Mouse (Mus musculus) lung, embryonic 14.5 days (tissue): ENCODE data around the gene Prkn. TPM values are rescaled to one million over a fixed set of nuclear protein-coding genes. Genes with fewer than 3 reads are reported as not detected.
"Not testable (repeated sequence)": the region's sequence is repeated elsewhere in the genome, so short reads cannot be mapped to it uniquely, and the experiment has no call there.

ENCODE experiments used
- ATAC-seq: fragments of 200-750 bp; cut with Nextera tagmentation; 2 replicates; pipeline ENCODE4 v1.8.0; 2017; ENCODE audit warnings: mild to moderate bottlenecking, moderate TSS enrichment, moderate library complexity; ENCODE audit not compliant: insufficient read depth
- DNase-seq: peaks from one replicate; pipeline ENCODE4 v3.0.0-alpha.2; 2015
- H3K27ac ChIP-seq: fragments of 300-500 bp; sonication (generic); 2 replicates; pipeline ENCODE4 v1.5.1; 2014; ENCODE audit warnings: low read depth, mild to moderate bottlenecking, moderate library complexity
- H3K27me3 ChIP-seq: fragments of 300-500 bp; sonication (generic); 2 replicates; pipeline ENCODE4 v1.6.1; 2014; ENCODE audit warnings: low read length, control low read depth; ENCODE audit not compliant: insufficient read depth
- H3K36me3 ChIP-seq: fragments of 300-500 bp; sonication (generic); 2 replicates; pipeline ENCODE4 v1.6.1; 2014; ENCODE audit warnings: control low read depth; ENCODE audit not compliant: insufficient read depth
- H3K4me1 ChIP-seq: fragments of 300-500 bp; sonication (generic); 2 replicates; pipeline ENCODE4 v1.6.1; 2014; ENCODE audit warnings: antibody characterized with exemption, control low read depth; ENCODE audit not compliant: insufficient read depth
- H3K4me2 ChIP-seq: fragments of 300-500 bp; sonication (generic); 2 replicates; pipeline ENCODE4 v1.6.1; 2014; ENCODE audit warnings: mild to moderate bottlenecking
- H3K4me3 ChIP-seq: fragments of 300-500 bp; sonication (generic); 2 replicates; pipeline ENCODE4 v1.5.1; 2014; ENCODE audit warnings: low read depth, low read length
- H3K9ac ChIP-seq: fragments of 300-500 bp; sonication (generic); 2 replicates; pipeline ENCODE4 v1.6.1; 2014
- H3K9me3 ChIP-seq: fragments of 300-500 bp; sonication (generic); 2 replicates; pipeline ENCODE4 v1.6.1; 2016; ENCODE audit warnings: low read depth, low read length, control low read depth
- CTCF ChIP-seq: IDR thresholded peaks from 2 replicates; pipeline ENCODE4 v1.5.1; 2016; ENCODE audit warnings: antibody characterized with exemption, low read depth
- WGBS: fragments of 180-500 bp; shearing (Covaris S2); extraction: QIAGEN DNeasy Blood & Tissue Kit; methylation state at CpG from one replicate; pipeline ENCODE4 v1.1.7; 2014; 5-methylcytosine and 5-hydroxymethylcytosine counted together
- polyA plus RNA-seq: library from polyadenylated mRNA; unstranded; fragments of >200 nt; fragmentation: Nextera tagmentation; extraction: Ambion mirVana; gene quantifications from 2 replicates; pipeline ENCODE4 v1.2.1, GENCODE M21; 2014

The Prkn gene
- polyA plus RNA-seq, 1 experiment from 2014 or later, result 1.0 TPM

DNA sequence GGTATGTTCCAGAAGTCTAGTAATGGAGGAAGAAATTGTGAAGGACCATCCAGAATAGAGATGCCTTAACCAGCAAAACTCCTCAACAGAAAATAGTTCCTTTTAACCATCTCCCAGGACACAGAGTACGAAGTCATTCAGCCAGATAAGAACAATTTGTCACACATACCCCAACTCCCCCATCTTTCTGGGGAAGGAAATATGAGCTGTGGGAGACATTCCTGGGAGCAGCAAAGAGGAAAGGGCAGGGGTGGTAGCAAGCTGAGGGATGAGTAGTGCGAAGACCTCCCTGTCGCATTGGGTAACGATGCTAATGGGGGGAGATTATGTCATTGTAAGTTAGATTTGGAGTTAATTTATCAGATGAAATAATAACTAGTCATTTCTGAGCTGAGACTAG lies 348.3 kb downstream of the Prkn start:
- Histone ChIP-seq H3K4me1 (no peaks in the 10 kb centered on the region), H3K4me3 (no peak overlapping the region), H3K4me2 (no peak overlapping the region), H3K27me3 (no peaks in the 10 kb centered on the region), H3K36me3 (no peaks in the 10 kb centered on the region), H3K27ac (no peak overlapping the region), H3K9ac (no peak overlapping the region), H3K9me3 (no peaks in the 10 kb centered on the region)
- 40% methylated on average over 4 of the region's 4 CpGs for WGBS
- TF ChIP-seq CTCF, result no peak
- DNase-seq (no peak), ATAC-seq (no peak)

DNA sequence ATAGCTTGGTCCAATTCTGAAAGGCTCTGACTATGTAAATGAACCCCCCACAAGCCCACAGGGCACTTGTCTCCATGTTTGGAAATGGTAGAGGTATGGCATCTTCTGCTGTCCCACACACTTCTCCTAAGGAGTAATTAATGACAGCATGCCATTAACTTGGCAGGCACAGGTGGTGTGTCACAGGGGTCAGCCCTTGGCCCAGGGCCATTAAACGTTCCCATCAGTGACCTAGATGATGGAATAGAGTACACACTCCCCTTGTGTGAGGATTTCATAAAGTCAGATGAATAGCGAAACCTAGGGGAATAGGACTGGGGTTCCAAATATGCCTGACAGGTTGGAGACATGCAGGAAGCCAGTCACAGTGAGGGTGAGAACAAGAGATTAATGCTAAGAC lies 350.1 kb downstream of the Prkn start:
- Histone ChIP-seq H3K27me3 (no peaks in the 10 kb centered on the region), H3K4me3 (no peak overlapping the region), H3K4me2 (no peak overlapping the region), H3K27ac (no peak overlapping the region), H3K9me3 (no peaks in the 10 kb centered on the region), H3K9ac (no peak overlapping the region), H3K4me1 (no peaks in the 10 kb centered on the region), H3K36me3 (no peaks in the 10 kb centered on the region)
- no peak for ATAC-seq
- no peak for TF ChIP-seq CTCF
- no peak for DNase-seq
- 49% methylated on average over 2 of the region's 2 CpGs for WGBS

DNA sequence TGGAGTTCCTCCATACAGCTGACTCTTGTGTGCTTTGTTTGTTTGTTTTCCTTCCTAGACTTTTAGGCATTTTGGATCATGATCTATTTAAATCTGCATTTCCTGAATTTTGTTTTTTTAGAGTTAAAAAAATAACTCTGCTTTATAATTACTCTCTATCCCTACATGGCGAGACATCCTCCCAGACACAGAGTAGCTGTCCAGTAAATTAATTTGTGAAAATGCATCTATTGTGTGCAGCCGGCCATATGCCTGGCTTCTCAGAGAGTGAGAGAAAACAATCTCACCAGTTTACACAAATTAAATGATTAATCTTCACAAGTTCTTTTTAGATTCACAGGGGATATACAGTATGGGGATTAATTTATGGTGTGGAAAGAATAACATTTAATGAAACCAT lies 357.9 kb downstream of the Prkn start:
- no peak for ATAC-seq
- 57% methylated on average over 2 of the region's 2 CpGs for WGBS
- no peak overlapping the region for H3K4me2 ChIP-seq
- H3K36me3 ChIP-seq, result no peaks in the 10 kb centered on the region
- no peak for TF ChIP-seq CTCF
- H3K9me3 ChIP-seq, result no peaks in the 10 kb centered on the region
- H3K27me3 ChIP-seq, result no peaks in the 10 kb centered on the region
- no peak for DNase-seq
- no peak overlapping the region for H3K9ac ChIP-seq
- no peak overlapping the region for H3K27ac ChIP-seq
- H3K4me3 ChIP-seq, result no peak overlapping the region
- no peaks in the 10 kb centered on the region for H3K4me1 ChIP-seq

DNA sequence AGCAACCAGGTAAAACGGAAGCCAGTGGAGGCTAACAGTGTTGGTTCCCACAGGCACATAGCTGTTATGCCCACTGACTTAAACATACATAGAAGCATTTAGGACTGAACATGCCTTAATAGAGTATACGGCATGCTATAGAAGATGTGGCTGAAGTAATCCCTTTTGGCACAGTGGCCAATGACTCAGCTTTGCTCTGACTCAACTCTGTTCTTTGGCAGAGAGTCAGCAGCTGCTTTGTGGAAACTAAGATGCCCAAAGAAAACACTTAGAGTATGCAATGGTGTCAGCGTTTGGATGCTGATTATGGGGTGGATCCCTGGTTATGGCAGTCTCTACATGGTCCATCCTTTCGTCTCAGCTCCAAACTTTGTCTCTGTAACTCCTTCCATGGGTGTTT lies 368.9 kb downstream of the Prkn start:
- not testable (repeated sequence) for H3K4me1 ChIP-seq, H3K4me2 ChIP-seq, H3K9me3 ChIP-seq, H3K36me3 ChIP-seq, H3K27me3 ChIP-seq, ATAC-seq, DNase-seq, H3K9ac ChIP-seq, H3K4me3 ChIP-seq, H3K27ac ChIP-seq
- WGBS, result 83% methylated on average over 4 of the region's 4 CpGs

DNA sequence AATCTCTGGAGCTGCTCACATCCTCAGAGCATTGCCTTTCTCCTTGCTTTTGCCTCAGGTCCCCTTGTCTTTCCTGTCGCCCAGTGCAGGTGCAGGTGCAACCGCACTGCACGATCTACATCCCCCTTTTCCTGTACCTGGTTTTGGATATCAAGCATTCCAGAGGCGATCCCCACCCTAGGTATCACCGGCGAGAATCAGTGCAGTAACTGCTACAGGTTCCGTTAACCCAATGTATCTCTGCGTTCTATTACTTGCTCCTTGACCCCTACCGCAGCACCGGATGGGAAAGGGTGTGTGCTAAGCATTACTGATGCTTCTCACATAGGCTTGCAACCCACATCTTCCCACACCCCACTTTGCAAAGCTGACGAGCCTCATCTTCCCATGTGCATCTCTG lies 370.8 kb downstream of the Prkn start:
- H3K9ac ChIP-seq, result no peak overlapping the region
- no peak overlapping the region for H3K27ac ChIP-seq
- DNase-seq (no peak), ATAC-seq (no peak)
- no peaks in the 10 kb centered on the region for H3K9me3 ChIP-seq
- H3K27me3 ChIP-seq, result no peaks in the 10 kb centered on the region
- whole genome bisulfite sequencing, result 75% methylated on average over 11 of the region's 11 CpGs
- TF ChIP-seq CTCF, result no peak
- no peaks in the 10 kb centered on the region for H3K36me3 ChIP-seq
- no peaks in the 10 kb centered on the region for H3K4me1 ChIP-seq
- H3K4me2 ChIP-seq, result no peak overlapping the region
- no peak overlapping the region for H3K4me3 ChIP-seq

DNA sequence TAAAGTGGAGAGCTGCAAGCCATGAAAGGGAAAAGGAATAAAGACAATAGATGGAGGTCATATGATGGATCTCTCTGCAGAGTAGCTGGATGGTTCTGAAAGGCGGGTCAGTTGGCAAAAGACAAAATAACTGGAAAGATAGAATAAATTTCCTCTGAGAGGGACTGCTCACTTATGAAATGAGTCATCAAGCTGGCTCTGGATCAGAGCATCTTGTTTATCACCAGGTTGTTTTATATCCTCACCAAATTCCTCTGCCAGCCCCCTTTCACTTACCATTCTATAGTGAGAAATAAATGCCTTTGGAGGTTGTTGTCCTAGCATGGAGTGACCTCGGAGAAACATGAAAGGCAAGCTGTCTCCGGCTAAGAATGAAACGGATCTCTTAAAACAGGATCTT lies 371.4 kb downstream of the Prkn start:
- no peak for ATAC-seq
- H3K27ac ChIP-seq, result no peak overlapping the region
- no peak overlapping the region for H3K4me3 ChIP-seq
- H3K27me3 ChIP-seq, result no peaks in the 10 kb centered on the region
- no peak for DNase-seq
- H3K4me2 ChIP-seq, result no peak overlapping the region
- no peak overlapping the region for H3K9ac ChIP-seq
- H3K4me1 ChIP-seq, result no peaks in the 10 kb centered on the region
- no peaks in the 10 kb centered on the region for H3K36me3 ChIP-seq
- no peaks in the 10 kb centered on the region for H3K9me3 ChIP-seq
- 58% methylated on average over 4 of the region's 4 CpGs for WGBS
- TF ChIP-seq CTCF, result no peak

DNA sequence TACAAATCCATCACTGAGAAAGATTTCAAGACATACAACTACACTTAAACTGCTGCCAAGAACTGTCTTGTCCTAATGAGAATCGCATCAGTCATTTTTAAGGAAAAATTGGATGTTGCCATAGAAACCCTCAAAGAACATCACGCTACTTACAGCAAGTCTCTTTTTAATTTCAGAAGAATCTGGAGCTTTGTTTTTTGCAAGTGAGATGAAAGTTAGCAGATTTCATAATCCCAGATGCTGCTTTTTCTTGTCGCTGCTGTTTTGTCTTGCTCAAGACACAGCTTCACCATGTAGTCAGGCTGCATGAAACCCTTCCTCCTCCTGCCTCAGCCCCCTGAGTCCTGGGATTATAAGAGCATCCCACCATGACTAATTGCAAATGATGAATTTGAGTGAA lies 373.5 kb downstream of the Prkn start:
- WGBS, result 95% methylated on average over 3 of the region's 3 CpGs
- H3K36me3 ChIP-seq, result no peaks in the 10 kb centered on the region
- H3K4me2 ChIP-seq, result no peak overlapping the region
- ATAC-seq (no peak), DNase-seq (no peak)
- no peak overlapping the region for H3K4me3 ChIP-seq
- H3K9me3 ChIP-seq, result no peaks in the 10 kb centered on the region
- no peak overlapping the region for H3K9ac ChIP-seq
- H3K27me3 ChIP-seq, result no peaks in the 10 kb centered on the region
- TF ChIP-seq CTCF, result no peak
- no peak overlapping the region for H3K27ac ChIP-seq
- no peaks in the 10 kb centered on the region for H3K4me1 ChIP-seq

DNA sequence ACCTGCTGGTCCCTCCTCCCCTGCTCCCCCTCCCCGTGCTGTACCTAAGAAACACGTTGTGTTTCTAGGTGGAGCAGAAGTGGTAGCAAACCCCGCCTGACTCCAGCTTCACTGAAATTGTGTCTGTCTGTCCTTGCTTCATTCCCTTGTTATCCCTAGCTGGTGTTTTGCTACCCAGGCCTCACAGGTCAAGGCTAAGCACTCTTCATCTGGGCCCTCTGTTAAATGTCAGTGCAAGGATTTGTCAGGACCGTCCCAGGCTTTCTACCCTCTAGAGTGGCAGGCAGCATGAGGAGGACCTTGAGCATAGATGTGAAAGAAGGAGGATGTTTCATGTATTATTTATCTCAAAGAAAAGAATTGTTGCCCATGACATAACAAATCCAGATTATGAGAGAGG lies 388.8 kb downstream of the Prkn start:
- no peak overlapping the region for H3K9ac ChIP-seq
- no peak for TF ChIP-seq CTCF
- no peaks in the 10 kb centered on the region for H3K27me3 ChIP-seq
- no peak overlapping the region for H3K4me2 ChIP-seq
- H3K9me3 ChIP-seq, result no peaks in the 10 kb centered on the region
- H3K36me3 ChIP-seq, result no peaks in the 10 kb centered on the region
- no peaks in the 10 kb centered on the region for H3K4me1 ChIP-seq
- DNase-seq (no peak), ATAC-seq (no peak)
- 61% methylated on average over 4 of the region's 4 CpGs for WGBS
- H3K4me3 ChIP-seq, result no peak overlapping the region
- H3K27ac ChIP-seq, result no peak overlapping the region
